Mouse (Mus musculus): ENCODE data around the gene Cdca7. TPM values are rescaled to one million over a fixed set of nuclear protein-coding genes. Genes with fewer than 3 reads are reported as not detected.

Gene Cdca7
- polyA plus RNA-seq, 1 experiment from 2014 or later, result 73.6 TPM

- H3K4me2 ChIP-seq (ENCODE audit: low read length), result no peak overlapping the region
- no peak overlapping the region for H3K9ac ChIP-seq (ENCODE audit: low read depth, low read length)
- H3K27ac ChIP-seq, result no peak overlapping the region
- 77% methylated on average over 3 of the region's 3 CpGs for WGBS
- TF ChIP-seq CTCF (IDR thresholded peaks at IDR 0.05; ENCODE audit: low read depth), result no peak
- no peaks in the 10 kb centered on the region for H3K27me3 ChIP-seq (ENCODE audit: insufficient read depth, low read length)
- H3K9me3 ChIP-seq (replicated peaks; ENCODE audit: low read length), result no peaks in the 10 kb centered on the region
- no peak for ATAC-seq (replicated peaks; ENCODE audit: low FRiP score, low read depth)
- no peaks in the 10 kb centered on the region for H3K4me1 ChIP-seq (replicated peaks; ENCODE audit: insufficient read depth, low read length)
- H3K36me3 ChIP-seq (ENCODE audit: insufficient read depth, low read length), result no peaks in the 10 kb centered on the region
- no peak for DNase-seq (ENCODE audit: low spot score)
- H3K4me3 ChIP-seq (replicated peaks; ENCODE audit: low read depth, low read length), result no peak overlapping the region
Measured at GRCm38 (mm10) chr2:72443960-72444359, 32.0 kb upstream of the Cdca7 start.

DNA sequence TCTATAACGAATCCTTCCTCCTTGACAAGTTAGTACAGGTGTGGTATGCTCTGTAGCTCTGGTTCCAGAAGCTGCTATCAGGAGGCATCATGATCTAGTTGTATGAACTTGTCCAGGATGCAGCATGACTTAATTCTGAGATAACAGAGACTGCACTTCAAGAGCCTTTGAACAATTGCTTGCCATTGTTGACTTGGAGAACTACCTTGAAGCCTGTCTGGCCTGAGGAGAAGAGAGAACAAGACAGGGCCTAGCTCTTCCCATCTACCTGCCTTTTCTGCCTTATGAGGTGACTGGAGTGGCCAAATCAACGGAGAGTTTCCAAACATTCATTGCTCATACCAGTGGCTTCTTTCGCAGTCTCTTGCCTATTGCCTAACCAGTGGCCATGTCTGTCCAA, 29.9 kb upstream of the Cdca7 start:
- ATAC-seq (replicated peaks; ENCODE audit: low FRiP score, low read depth) (no peak), DNase-seq (ENCODE audit: low spot score) (no peak)
- WGBS, result 90% methylated on average over 3 of the region's 3 CpGs
- H3K4me2 ChIP-seq (ENCODE audit: low read length), result no peak overlapping the region
- no peaks in the 10 kb centered on the region for H3K27me3 ChIP-seq (ENCODE audit: insufficient read depth, low read length)
- TF ChIP-seq CTCF (IDR thresholded peaks at IDR 0.05; ENCODE audit: low read depth), result no peak
- H3K4me1 ChIP-seq (replicated peaks; ENCODE audit: insufficient read depth, low read length), result no peaks in the 10 kb centered on the region
- H3K27ac ChIP-seq, result no peak overlapping the region
- H3K9me3 ChIP-seq (replicated peaks; ENCODE audit: low read length), result no peaks in the 10 kb centered on the region
- H3K9ac ChIP-seq (ENCODE audit: low read depth, low read length), result no peak overlapping the region
- H3K4me3 ChIP-seq (replicated peaks; ENCODE audit: low read depth, low read length), result no peak overlapping the region
- H3K36me3 ChIP-seq (ENCODE audit: insufficient read depth, low read length), result no peaks in the 10 kb centered on the region

DNA sequence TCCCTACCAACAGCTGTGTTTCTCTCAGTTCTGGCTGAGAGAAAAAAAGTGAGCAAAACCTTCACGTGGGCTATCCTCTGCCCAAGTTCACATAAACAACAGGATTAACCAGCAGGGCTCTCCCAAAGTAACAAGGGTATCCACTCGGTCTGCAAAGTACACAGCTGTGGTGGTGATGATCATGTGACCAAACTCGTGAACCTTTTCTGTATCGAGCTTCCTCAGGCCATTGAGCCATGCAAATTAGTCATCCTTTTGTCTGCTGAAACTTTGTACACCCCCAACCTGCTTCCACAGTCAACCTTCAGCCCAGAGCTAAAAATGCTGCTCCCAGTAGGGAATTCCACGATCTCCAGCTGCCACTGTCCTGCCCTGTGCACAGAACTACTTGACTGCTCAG, 29.3 kb upstream of the Cdca7 start:
- ATAC-seq (replicated peaks; ENCODE audit: low FRiP score, low read depth), result no peak
- DNase-seq (ENCODE audit: low spot score), result no peak

GRCm38 (mm10) chr2:72453563-72453962, 22.4 kb upstream of the Cdca7 start:
- Histone ChIP-seq H3K9me3 (replicated peaks; ENCODE audit: low read length) (no peaks in the 10 kb centered on the region), H3K27ac (no peak overlapping the region), H3K4me3 (replicated peaks; ENCODE audit: low read depth, low read length) (no peak overlapping the region), H3K9ac (ENCODE audit: low read depth, low read length) (no peak overlapping the region), H3K4me1 (replicated peaks; ENCODE audit: insufficient read depth, low read length) (0 out of 2 replicates have a peak, but pooled peaks cover 3% of the 10 kb centered on the region), H3K4me2 (ENCODE audit: low read length) (no peak overlapping the region), H3K36me3 (ENCODE audit: insufficient read depth, low read length) (no peaks in the 10 kb centered on the region), H3K27me3 (ENCODE audit: insufficient read depth, low read length) (no peaks in the 10 kb centered on the region)
- DNase-seq (ENCODE audit: low spot score), result no peak
- no peak for TF ChIP-seq CTCF (IDR thresholded peaks at IDR 0.05; ENCODE audit: low read depth)
- whole genome bisulfite sequencing, result 70% methylated on average over 3 of the region's 3 CpGs
- ATAC-seq (replicated peaks; ENCODE audit: low FRiP score, low read depth), result no peak

More for the DNA sequence above, 29.3 kb upstream of the Cdca7 start:
- Histone ChIP-seq H3K9ac (ENCODE audit: low read depth, low read length) (no peak overlapping the region), H3K9me3 (replicated peaks; ENCODE audit: low read length) (no peaks in the 10 kb centered on the region), H3K36me3 (ENCODE audit: insufficient read depth, low read length) (no peaks in the 10 kb centered on the region), H3K4me3 (replicated peaks; ENCODE audit: low read depth, low read length) (no peak overlapping the region), H3K4me2 (ENCODE audit: low read length) (no peak overlapping the region), H3K4me1 (replicated peaks; ENCODE audit: insufficient read depth, low read length) (no peaks in the 10 kb centered on the region), H3K27ac (no peak overlapping the region), H3K27me3 (ENCODE audit: insufficient read depth, low read length) (no peaks in the 10 kb centered on the region)
- WGBS, result 49% methylated on average over 5 of the region's 5 CpGs
- no peak for TF ChIP-seq CTCF (IDR thresholded peaks at IDR 0.05; ENCODE audit: low read depth)

GRCm38 (mm10) chr2:72456189-72456588, 19.8 kb upstream of the Cdca7 start:
- Histone ChIP-seq H3K27me3 (ENCODE audit: insufficient read depth, low read length) (no peaks in the 10 kb centered on the region), H3K4me3 (replicated peaks; ENCODE audit: low read depth, low read length) (no peak overlapping the region), H3K9ac (ENCODE audit: low read depth, low read length) (no peak overlapping the region), H3K4me2 (ENCODE audit: low read length) (no peak overlapping the region), H3K36me3 (ENCODE audit: insufficient read depth, low read length) (no peaks in the 10 kb centered on the region), H3K4me1 (replicated peaks; ENCODE audit: insufficient read depth, low read length) (0 out of 2 replicates have a peak, but pooled peaks cover 3% of the 10 kb centered on the region), H3K9me3 (replicated peaks; ENCODE audit: low read length) (no peaks in the 10 kb centered on the region), H3K27ac (no peak overlapping the region)
- 74% methylated on average over 1 of the region's 1 CpGs for WGBS
- DNase-seq (ENCODE audit: low spot score) (no peak), ATAC-seq (replicated peaks; ENCODE audit: low FRiP score, low read depth) (no peak)
- TF ChIP-seq CTCF (IDR thresholded peaks at IDR 0.05; ENCODE audit: low read depth), result no peak

- ATAC-seq (replicated peaks; ENCODE audit: low FRiP score, low read depth) (no peak), DNase-seq (ENCODE audit: low spot score) (peak; percentile 65)
- 23% methylated on average over 7 of the region's 7 CpGs for WGBS
- H3K4me2 ChIP-seq (ENCODE audit: low read length), result no peak overlapping the region
- H3K4me1 ChIP-seq (replicated peaks; ENCODE audit: insufficient read depth, low read length), result no peaks in the 10 kb centered on the region
- no peaks in the 10 kb centered on the region for H3K27me3 ChIP-seq (ENCODE audit: insufficient read depth, low read length)
- TF ChIP-seq CTCF (IDR thresholded peaks at IDR 0.05; ENCODE audit: low read depth), result no peak
- H3K4me3 ChIP-seq (replicated peaks; ENCODE audit: low read depth, low read length), result no peak overlapping the region
- H3K9ac ChIP-seq (ENCODE audit: low read depth, low read length), result no peak overlapping the region
- no peaks in the 10 kb centered on the region for H3K9me3 ChIP-seq (replicated peaks; ENCODE audit: low read length)
- no peak overlapping the region for H3K27ac ChIP-seq
- H3K36me3 ChIP-seq (ENCODE audit: insufficient read depth, low read length), result no peaks in the 10 kb centered on the region
Measured at GRCm38 (mm10) chr2:72464376-72465014, 11.5 kb upstream of the Cdca7 start.

- peak; percentile 69 for DNase-seq (ENCODE audit: low spot score)
Measured at GRCm38 (mm10) chr2:72467604-72468003, 8.4 kb upstream of the Cdca7 start.

More at GRCm38 (mm10) chr2:72467604-72468003, 8.4 kb upstream of the Cdca7 start:
- 0 out of 2 replicates have a peak overlapping the region, but pooled peaks have one; percentile 19 for H3K27ac ChIP-seq
- H3K27me3 ChIP-seq (ENCODE audit: insufficient read depth, low read length), result no peaks in the 10 kb centered on the region
- no peak for ATAC-seq (replicated peaks; ENCODE audit: low FRiP score, low read depth)
- H3K36me3 ChIP-seq (ENCODE audit: insufficient read depth, low read length), result no peaks in the 10 kb centered on the region
- no peak overlapping the region for H3K9ac ChIP-seq (ENCODE audit: low read depth, low read length)
- no peaks in the 10 kb centered on the region for H3K9me3 ChIP-seq (replicated peaks; ENCODE audit: low read length)
- no peaks in the 10 kb centered on the region for H3K4me1 ChIP-seq (replicated peaks; ENCODE audit: insufficient read depth, low read length)
- H3K4me2 ChIP-seq (ENCODE audit: low read length), result no peak overlapping the region
- 74% methylated on average over 1 of the region's 1 CpGs for WGBS
- H3K4me3 ChIP-seq (replicated peaks; ENCODE audit: low read depth, low read length), result no peak overlapping the region
- no peak for TF ChIP-seq CTCF (IDR thresholded peaks at IDR 0.05; ENCODE audit: low read depth)
